Mouse (Mus musculus) limb, embryonic 11.5 days (tissue): ENCODE data around the gene Dis3l. TPM values are rescaled to one million over a fixed set of nuclear protein-coding genes. Genes with fewer than 3 reads are reported as not detected.
"Not testable (repeated sequence)": the region's sequence is repeated elsewhere in the genome, so short reads cannot be mapped to it uniquely, and the experiment has no call there.

ENCODE experiments used
- ATAC-seq: fragments of 200-750 bp; cut with Nextera tagmentation; 2 replicates; pipeline ENCODE4 v1.8.0; 2017; ENCODE audit warnings: low read depth; ENCODE audit not compliant: insufficient number of reproducible peaks, low FRiP score, low TSS enrichment
- DNase-seq: peaks from one replicate; pipeline ENCODE4 v3.0.0-alpha.2; 2015; ENCODE audit warnings: low spot score
- H3K27ac ChIP-seq: fragments of 300-500 bp; sonication (generic); replicated peaks from 2 replicates; pipeline ENCODE4 v1.5.1; 2014; ENCODE audit warnings: low read depth, mild to moderate bottlenecking, low read length
- H3K27me3 ChIP-seq: fragments of 300-500 bp; sonication (generic); 2 replicates; pipeline ENCODE4 v1.6.1; 2014; ENCODE audit warnings: mild to moderate bottlenecking, low read length, mixed read lengths; ENCODE audit not compliant: control insufficient read depth, insufficient read depth
- H3K36me3 ChIP-seq: fragments of 300-500 bp; sonication (generic); 2 replicates; pipeline ENCODE4 v1.6.1; 2014; ENCODE audit warnings: mild to moderate bottlenecking, low read length, moderate library complexity, mixed read lengths; ENCODE audit not compliant: control insufficient read depth, insufficient read depth
- H3K4me1 ChIP-seq: fragments of 300-500 bp; sonication (generic); 2 replicates; pipeline ENCODE4 v1.6.1; 2014; ENCODE audit warnings: low read length, mixed read lengths; ENCODE audit not compliant: control insufficient read depth, insufficient read depth
- H3K4me2 ChIP-seq: fragments of 300-500 bp; sonication (generic); 2 replicates; pipeline ENCODE4 v1.6.1; 2014; ENCODE audit warnings: low read depth, mild to moderate bottlenecking, moderate library complexity; ENCODE audit not compliant: severe bottlenecking
- H3K4me3 ChIP-seq: fragments of 300-500 bp; sonication (generic); 2 replicates; pipeline ENCODE4 v1.5.1; 2014; ENCODE audit warnings: low read depth, low read length
- H3K9ac ChIP-seq: fragments of 300-500 bp; sonication (generic); 2 replicates; pipeline ENCODE4 v1.6.1; 2014; ENCODE audit warnings: mild to moderate bottlenecking, low read length
- H3K9me3 ChIP-seq: fragments of 300-500 bp; sonication (generic); 2 replicates; pipeline ENCODE4 v1.6.1; 2016; ENCODE audit warnings: low read length; ENCODE audit not compliant: control insufficient read depth
- WGBS: fragments of 180-500 bp; shearing (Covaris S2); extraction: QIAGEN DNeasy Blood & Tissue Kit; methylation state at CpG from one replicate; pipeline ENCODE4 v1.1.7; 2014; 5-methylcytosine and 5-hydroxymethylcytosine counted together
- polyA plus RNA-seq: library from polyadenylated mRNA; unstranded; fragments of >200 nt; fragmentation: Nextera tagmentation; extraction: Ambion mirVana; gene quantifications from 2 replicates; pipeline ENCODE4 v1.2.1, GENCODE M21; 2014

The Dis3l gene
- polyA plus RNA-seq, 1 experiment from 2014 or later = 23.2 TPM

DNA sequence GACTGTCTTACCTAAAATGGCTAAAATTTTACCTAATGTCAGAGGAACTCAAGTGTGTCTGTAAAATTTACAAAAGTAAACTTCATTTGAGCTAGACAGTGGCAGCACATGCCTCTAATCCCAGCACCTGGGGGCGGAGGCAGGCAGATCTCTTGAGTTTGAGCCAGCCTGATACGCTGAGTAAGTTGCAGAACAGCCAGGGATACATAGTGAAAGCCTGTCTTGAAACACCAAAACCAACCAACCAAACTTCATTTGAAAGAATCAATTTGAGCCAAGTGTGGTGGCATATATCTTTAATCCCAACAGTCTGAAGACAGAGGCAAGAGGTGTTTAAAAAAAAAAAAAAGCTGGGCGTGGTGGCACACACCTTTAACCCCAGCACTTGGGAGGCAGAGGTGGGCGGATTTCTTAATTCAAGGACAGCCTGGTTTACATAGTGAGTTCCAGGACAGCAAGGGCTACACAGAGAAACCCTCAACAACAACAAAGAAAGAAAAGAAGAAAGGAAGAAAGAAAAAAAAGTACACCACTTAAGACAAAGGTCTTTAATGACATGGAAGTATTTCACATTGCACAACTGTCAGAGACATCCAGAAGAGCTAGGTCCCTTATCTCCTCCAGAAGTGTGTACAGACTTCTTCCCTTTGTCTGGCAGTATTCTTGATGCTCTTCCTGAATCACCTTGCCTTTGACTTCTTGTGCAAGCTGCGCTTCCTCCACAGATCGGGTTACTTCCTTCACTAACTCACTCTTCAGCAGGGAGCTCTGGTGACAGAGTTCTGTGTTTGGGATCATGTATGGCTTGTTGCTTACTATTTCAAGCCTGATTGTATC, 34.4 kb downstream of the Dis3l start:
- WGBS = 88% methylated on average over 6 of the region's 6 CpGs
- H3K9me3 ChIP-seq = no peaks in the 10 kb centered on the region
- no peak for DNase-seq

DNA sequence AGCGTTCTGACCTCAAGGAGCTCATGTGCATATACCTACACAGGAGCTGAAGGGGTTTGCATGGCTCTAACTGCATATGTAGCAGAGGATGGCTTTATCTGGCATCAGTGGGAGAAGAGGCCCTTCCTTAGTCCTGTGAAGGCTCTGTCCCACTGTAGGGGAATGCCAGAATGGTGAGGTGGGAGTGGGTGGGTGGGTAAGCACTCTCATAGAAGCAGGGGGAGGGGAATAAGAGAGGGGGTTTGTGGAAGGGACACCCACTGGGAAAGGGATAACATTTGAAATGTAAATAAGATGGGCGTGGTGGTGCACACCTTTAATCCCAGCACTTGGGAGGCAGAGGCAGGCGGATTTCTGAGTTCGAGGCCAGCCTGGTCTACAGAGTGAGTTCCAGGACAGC, 38.0 kb downstream of the Dis3l start:
- H3K27me3 ChIP-seq, H3K4me1 ChIP-seq, H3K27ac ChIP-seq, H3K4me3 ChIP-seq, H3K9me3 ChIP-seq, H3K9ac ChIP-seq, DNase-seq, ATAC-seq, H3K4me2 ChIP-seq: not testable (repeated sequence)
- WGBS = 96% methylated on average over 4 of the region's 4 CpGs
- H3K36me3 ChIP-seq = peaks cover 17% of the 10 kb centered on the region

More for the DNA sequence above, 34.4 kb downstream of the Dis3l start:
- Histone ChIP-seq H3K36me3 (peaks cover 13% of the 10 kb centered on the region), H3K4me1 (no peaks in the 10 kb centered on the region), H3K4me3 (no peak overlapping the region), H3K9ac (no peak overlapping the region), H3K4me2 (no peak overlapping the region), H3K27ac (no peak overlapping the region), H3K27me3 (no peaks in the 10 kb centered on the region)
- no peak for ATAC-seq

GRCm38 (mm10) chr9:64282404-64282987, 58.6 kb downstream of the Dis3l start:
- 72% methylated on average over 5 of the region's 5 CpGs for WGBS
- Histone ChIP-seq H3K9ac (peak overlapping the region; percentile 93), H3K4me2 (peak overlapping the region; percentile 55), H3K27me3 (no peaks in the 10 kb centered on the region), H3K9me3 (no peaks in the 10 kb centered on the region), H3K27ac (no peak overlapping the region), H3K36me3 (no peaks in the 10 kb centered on the region), H3K4me3 (peak overlapping the region; percentile 63), H3K4me1 (peaks cover 5% of the 10 kb centered on the region)
- no peak for ATAC-seq
- DNase-seq = no peak

- Histone ChIP-seq H3K9me3 (no peaks in the 10 kb centered on the region), H3K27ac (peak overlapping the region; percentile 95), H3K4me3 (peak overlapping the region; percentile 63), H3K27me3 (no peaks in the 10 kb centered on the region), H3K9ac (peak overlapping the region; percentile 93), H3K4me1 (peaks cover 5% of the 10 kb centered on the region), H3K36me3 (no peaks in the 10 kb centered on the region), H3K4me2 (peak overlapping the region; percentile 55)
- DNase-seq = no peak
- ATAC-seq = peak; percentile 76
- WGBS = 0% methylated on average over 24 of the region's 24 CpGs
These were observed 59.3 kb downstream of the Dis3l start for GRCm38 (mm10) chr9:64281781-64282178.

DNA sequence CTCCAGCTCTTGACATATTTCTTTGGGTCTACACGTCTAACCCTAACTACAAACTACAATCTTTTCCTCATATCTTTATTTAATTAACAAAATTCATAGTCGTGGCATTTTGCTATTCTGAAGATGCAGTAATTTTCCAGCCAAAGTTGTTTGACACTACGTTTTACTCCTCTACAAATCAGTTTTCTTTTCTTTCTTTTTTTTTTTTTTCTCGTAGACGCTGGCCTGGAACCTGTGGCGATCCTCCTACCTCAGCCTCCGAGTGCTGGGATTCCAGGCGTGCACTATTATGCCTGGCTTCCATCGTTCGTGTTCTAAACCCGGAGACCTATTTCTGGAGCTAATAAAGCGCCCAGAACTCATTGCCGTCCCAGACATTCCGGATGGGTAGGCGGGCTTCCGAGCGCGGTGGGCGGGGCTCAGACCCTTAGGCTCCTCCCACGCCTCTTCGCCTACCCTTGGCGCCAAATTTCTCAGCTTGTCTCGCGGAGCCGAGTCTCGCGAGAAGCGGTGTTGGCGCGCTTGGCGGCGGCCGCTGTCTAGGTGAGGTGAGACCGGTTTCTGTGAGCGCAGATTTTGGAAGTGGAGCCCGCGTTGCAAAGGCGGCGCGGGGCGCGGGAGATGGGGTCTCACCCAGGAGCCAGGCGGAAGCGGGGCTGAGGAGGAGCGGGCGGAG, 59.8 kb downstream of the Dis3l start, which contains the start of gene Tipin:
TSS of gene Tipin (plus strand) at position 477 of the 676 bp plus-strand sequence.
- WGBS = 3% methylated on average over 46 of the region's 46 CpGs
- Histone ChIP-seq H3K27ac (peak within 1 kb of the TSS; percentile 95), H3K9ac (peak within 1 kb of the TSS; percentile 93), H3K4me2 (peak within 1 kb of the TSS; percentile 55), H3K36me3 (no peaks in the 10 kb centered on the region), H3K9me3 (no peaks in the 10 kb centered on the region), H3K4me1 (peaks cover 5% of the 10 kb centered on the region), H3K27me3 (no peaks in the 10 kb centered on the region), H3K4me3 (peak within 1 kb of the TSS; percentile 63)
- peak; percentile 88 for ATAC-seq
- peak; percentile 98 for DNase-seq

DNA sequence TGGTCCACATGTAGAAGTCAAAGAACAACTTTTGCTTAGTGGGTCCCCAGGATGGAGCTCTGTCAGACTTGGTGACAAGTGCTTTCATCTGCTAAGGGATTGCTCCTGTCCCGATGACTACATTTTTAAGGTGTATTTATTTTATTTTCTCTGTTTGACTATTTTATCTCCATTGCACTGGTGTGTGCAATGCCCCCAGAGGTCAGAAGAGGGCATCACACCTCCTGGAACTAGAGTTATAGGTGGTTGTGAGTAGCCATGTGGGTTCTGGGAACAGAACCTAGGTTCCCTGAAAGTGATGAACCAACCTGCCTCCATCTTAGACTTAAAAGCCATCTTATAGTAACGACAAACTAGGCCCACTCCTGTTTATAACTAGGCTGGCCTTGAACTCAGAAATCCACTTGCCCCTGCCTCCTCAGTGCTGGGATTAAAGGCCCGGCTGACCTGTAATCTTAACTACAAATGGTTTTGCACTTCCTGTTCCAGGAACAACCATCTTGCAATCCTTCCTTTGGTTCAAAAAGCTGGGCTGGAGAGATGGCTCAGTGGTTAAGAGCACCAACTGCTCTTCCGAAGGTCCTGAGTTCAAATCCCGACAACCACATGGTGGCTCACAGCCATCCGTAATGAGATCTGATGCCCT, 62.3 kb downstream of the Dis3l start:
- no peak overlapping the region for H3K9ac ChIP-seq
- no peaks in the 10 kb centered on the region for H3K27me3 ChIP-seq
- peaks cover 5% of the 10 kb centered on the region for H3K4me1 ChIP-seq
- no peaks in the 10 kb centered on the region for H3K9me3 ChIP-seq
- DNase-seq (no peak), ATAC-seq (no peak)
- WGBS = 95% methylated on average over 6 of the region's 6 CpGs
- no peak overlapping the region for H3K27ac ChIP-seq
- H3K4me3 ChIP-seq = no peak overlapping the region
- H3K4me2 ChIP-seq = no peak overlapping the region
- no peaks in the 10 kb centered on the region for H3K36me3 ChIP-seq

DNA sequence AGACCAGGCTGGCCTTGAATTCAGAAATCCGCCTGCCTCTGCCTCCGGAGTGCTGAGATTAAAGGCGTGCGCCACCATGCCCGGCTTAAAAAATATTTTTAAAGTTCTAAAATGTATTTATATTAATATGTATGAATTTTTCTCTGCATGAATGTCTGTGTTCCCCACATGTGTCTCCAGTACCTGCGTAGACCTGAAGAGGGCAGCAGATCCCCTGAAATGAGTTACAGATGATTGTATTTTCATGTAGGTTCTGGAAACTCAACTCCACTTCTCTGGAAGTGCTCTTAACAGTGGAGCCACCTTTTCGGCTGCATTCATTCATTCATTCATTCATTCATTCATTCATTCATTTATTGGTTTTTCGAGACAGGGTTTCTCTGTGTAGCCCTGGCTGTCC, 63.4 kb downstream of the Dis3l start:
- H3K4me3 ChIP-seq = no peak overlapping the region
- H3K9me3 ChIP-seq = no peaks in the 10 kb centered on the region
- H3K9ac ChIP-seq = no peak overlapping the region
- WGBS = 61% methylated on average over 8 of the region's 8 CpGs
- H3K27ac ChIP-seq = no peak overlapping the region
- DNase-seq (peak; percentile 87), ATAC-seq (no peak)
- H3K36me3 ChIP-seq = no peaks in the 10 kb centered on the region
- H3K4me1 ChIP-seq = peaks cover 5% of the 10 kb centered on the region
- no peak overlapping the region for H3K4me2 ChIP-seq
- H3K27me3 ChIP-seq = no peaks in the 10 kb centered on the region

DNA sequence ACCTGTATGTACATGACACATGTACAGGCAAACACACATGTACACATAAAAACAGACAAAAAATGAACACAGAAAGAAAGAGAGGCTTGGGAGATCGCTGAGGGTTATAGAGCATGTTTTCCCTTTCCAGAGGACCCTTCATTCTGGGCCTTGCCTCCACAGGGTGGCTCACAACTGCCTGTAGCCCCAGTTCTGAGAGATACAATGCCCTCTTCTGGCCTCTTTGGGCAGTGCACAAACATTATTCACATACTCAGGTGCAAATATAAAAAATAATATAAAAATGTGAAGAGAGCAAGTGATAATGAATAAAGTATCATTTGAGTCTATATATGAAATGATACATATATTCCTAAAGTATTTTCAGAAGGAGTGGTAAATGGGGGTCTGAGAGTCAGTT, 66.2 kb downstream of the Dis3l start:
- no peak for ATAC-seq
- 67% methylated on average over 1 of the region's 1 CpGs for WGBS

More for the DNA sequence above, 66.2 kb downstream of the Dis3l start:
- H3K9me3 ChIP-seq = no peaks in the 10 kb centered on the region
- H3K4me2 ChIP-seq = no peak overlapping the region
- no peak overlapping the region for H3K27ac ChIP-seq
- H3K4me3 ChIP-seq = no peak overlapping the region
- H3K4me1 ChIP-seq = no peaks in the 10 kb centered on the region
- no peaks in the 10 kb centered on the region for H3K36me3 ChIP-seq
- H3K27me3 ChIP-seq = no peaks in the 10 kb centered on the region
- no peak overlapping the region for H3K9ac ChIP-seq
- DNase-seq = no peak
